9 mouse cellular contexts compared by ENCODE assay signal in the genomic region with DNA sequence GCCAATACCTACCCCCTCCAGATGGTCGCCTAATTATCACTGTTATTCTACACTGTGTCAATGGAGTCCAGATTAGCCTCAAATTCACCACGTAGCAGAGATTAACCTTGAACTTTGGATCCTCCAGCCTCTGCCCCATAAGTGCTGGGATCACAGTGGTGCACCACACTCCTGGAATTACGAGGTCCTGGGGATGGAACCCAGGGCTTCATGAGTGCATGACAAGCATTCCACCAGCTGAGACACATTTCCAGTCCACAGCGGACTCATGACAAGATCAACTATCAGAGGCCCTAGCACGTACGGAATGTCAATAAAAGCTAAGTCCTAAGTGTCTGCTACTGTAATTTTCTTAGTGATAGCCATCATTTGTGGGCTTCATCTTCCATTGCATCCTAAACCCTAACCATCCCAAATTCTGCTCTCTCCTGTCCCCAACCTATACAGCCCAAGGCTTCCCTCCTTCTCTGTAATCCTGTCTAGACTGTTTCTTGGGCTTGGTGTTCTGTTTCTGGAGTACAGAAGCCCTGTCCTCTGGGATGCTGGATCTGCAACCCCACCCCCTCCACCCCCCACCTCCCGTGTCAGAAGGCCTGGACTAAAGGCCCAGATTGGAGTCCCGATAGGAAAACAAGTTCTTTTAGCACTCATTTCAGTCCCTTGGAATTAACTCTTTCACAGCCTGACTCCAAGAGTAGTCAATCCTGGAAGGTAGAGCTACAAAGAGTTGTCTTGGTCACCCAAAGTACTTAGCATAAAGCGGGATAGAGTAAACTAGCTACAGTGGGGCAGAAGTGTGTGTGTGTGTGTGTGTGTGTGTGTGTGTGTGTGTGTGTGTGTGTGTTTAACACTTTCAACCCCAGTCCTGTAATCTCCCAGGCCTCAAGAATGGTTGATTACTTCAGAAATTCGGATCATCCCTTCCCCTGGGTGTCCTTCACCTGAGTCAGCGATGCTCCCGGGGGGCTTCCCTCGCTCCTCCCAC. TPM values are rescaled to one million over a fixed set of nuclear protein-coding genes. Genes with fewer than 3 reads are reported as not detected.
DNase-seq lines count a peak whose midpoint lies in the region; ATAC-seq and TF ChIP-seq lines count a peak whose summit lies in the region.
"Had no signal": no experiment of that assay in that cellular context is flagged by ENCODE, and none has a peak within 500 bp of the region (broad histone marks: within the 10 kb centered on the region; RNA-seq: fewer than 3 reads in every experiment).

No protein-coding gene starts in this region.

- DNase-seq in left cerebral cortex, adult 2 months (ENCODE audit: extremely low spot score in 1 of 2, low spot score in 2 of 2), result no peak
- DNase-seq in left cerebral cortex, adult 18-20 months (ENCODE audit: low spot score in 2 of 2), result no peak
- DNase-seq in retina, embryonic 14.5 days (ENCODE audit: low spot score), result peak; percentile 34
- DNase-seq in right cerebral cortex, adult 18-20 months, result no peak
- no peak for DNase-seq in cerebellum, postnatal 4 days (ENCODE audit: low spot score in 2 of 2)

- peaks cover 8% of the 10 kb centered on the region for H3K4me1 ChIP-seq in embryonic facial prominence, embryonic 12.5 days
- no peaks in the 10 kb centered on the region for H3K4me1 ChIP-seq in intestine, postnatal 0 days (replicated peaks; ENCODE audit: control insufficient read depth, insufficient read depth, low read length)

- H3K4me3 ChIP-seq in left cerebral cortex, adult 2 months, result peak overlapping the region; percentile 59
- H3K4me3 ChIP-seq in embryonic facial prominence, embryonic 12.5 days, result peak overlapping the region; percentile 68
- peak overlapping the region; percentile 55 for H3K4me3 ChIP-seq in intestine, postnatal 0 days (ENCODE audit: low read depth, low read length)

- no peak for TF ChIP-seq CTCF in left cerebral cortex, adult 2 months (IDR thresholded peaks at IDR 0.05)
- TF ChIP-seq CTCF in intestine, postnatal 0 days (IDR thresholded peaks at IDR 0.05; ENCODE audit: low read depth), result no peak

- H3K27ac ChIP-seq in left cerebral cortex, adult 2 months, result peak overlapping the region; percentile 86
- peak overlapping the region; percentile 90 for H3K27ac ChIP-seq in embryonic facial prominence, embryonic 12.5 days
- peak overlapping the region; percentile 79 for H3K27ac ChIP-seq in intestine, postnatal 0 days (ENCODE audit: low read depth, low read length)
- H3K27ac ChIP-seq: macrophage had no signal

- peak overlapping the region; percentile 70 for H3K9ac ChIP-seq in embryonic facial prominence, embryonic 12.5 days
- H3K9ac ChIP-seq in intestine, postnatal 0 days (ENCODE audit: low read depth, low read length), result no peak overlapping the region

- 15% methylated on average over 13 of the region's 13 CpGs for WGBS in embryonic facial prominence, embryonic 12.5 days
- 22% methylated on average over 13 of the region's 13 CpGs for WGBS in intestine, postnatal 0 days

- no peaks in the 10 kb centered on the region for H3K9me3 ChIP-seq in embryonic facial prominence, embryonic 12.5 days
- no peaks in the 10 kb centered on the region for H3K9me3 ChIP-seq in intestine, postnatal 0 days (ENCODE audit: control insufficient read depth)

- no peaks in the 10 kb centered on the region for H3K27me3 ChIP-seq in embryonic facial prominence, embryonic 12.5 days
- peaks cover 21% of the 10 kb centered on the region for H3K27me3 ChIP-seq in intestine, postnatal 0 days (replicated peaks; ENCODE audit: control insufficient read depth, insufficient read depth, low read length)

- intact Hi-C loops in left cerebral cortex, adult 2 months (cut with DNase I), result loop anchor here (1.0 to 5.0 kb wide), 2 partner anchors 73 to 108 kb away; no protein-coding TSS in a partner anchor

- H3K4me2 ChIP-seq in embryonic facial prominence, embryonic 12.5 days (replicated peaks), result peak overlapping the region; percentile 67
- peak overlapping the region; percentile 61 for H3K4me2 ChIP-seq in intestine, postnatal 0 days (replicated peaks; ENCODE audit: low read depth)

- ATAC-seq in embryonic facial prominence, embryonic 12.5 days (ENCODE audit: insufficient number of reproducible peaks, insufficient read depth, low FRiP score, low TSS enrichment), result peak; percentile 31; the same call in 1 of the 2 replicates
- ATAC-seq in intestine, postnatal 0 days, result no peak
- no peak for ATAC-seq in frontal cortex, adult (ENCODE audit: low TSS enrichment)

- H3K36me3 ChIP-seq in embryonic facial prominence, embryonic 12.5 days, result no peaks in the 10 kb centered on the region
- no peaks in the 10 kb centered on the region for H3K36me3 ChIP-seq in intestine, postnatal 0 days (ENCODE audit: control insufficient read depth, insufficient read depth)

RNA-seq across cellular contexts. Expression of a gene that starts 0.6 kb away (rescaled TPM):
- total RNA-seq in left cerebral cortex, adult 2 months (2021), result 10 to 100 TPM; 19.1 to 19.8 TPM
- 10 to 100 TPM; 12.8 to 16.1 TPM for total RNA-seq in left cerebral cortex, adult 18-20 months (2021)
- polyA plus RNA-seq in embryonic facial prominence, embryonic 12.5 days (2016; fragmentation: Nextera tagmentation; extraction: Ambion mirVana), result 18.5 and 18.9 TPM in 2 replicates
- 4.0 and 4.5 TPM in 2 replicates for polyA plus RNA-seq in intestine, postnatal 0 days (2015; fragmentation: Nextera tagmentation; extraction: Ambion mirVana)

RNA-seq across cellular contexts. Expression of a gene that starts 3.1 kb away (rescaled TPM):
- total RNA-seq in left cerebral cortex, adult 2 months (2021), result 1 to 10 TPM; 2.7 to 3.8 TPM
- total RNA-seq in left cerebral cortex, adult 18-20 months (2021), result 1 to 10 TPM; 1.3 to 1.7 TPM
- polyA plus RNA-seq in embryonic facial prominence, embryonic 12.5 days (2016; fragmentation: Nextera tagmentation; extraction: Ambion mirVana), result 4.1 and 4.2 TPM in 2 replicates
- 9.5 and 10.2 TPM in 2 replicates for polyA plus RNA-seq in intestine, postnatal 0 days (2015; fragmentation: Nextera tagmentation; extraction: Ambion mirVana)
